11 mouse cellular contexts compared by ENCODE assay signal in the genomic region with DNA sequence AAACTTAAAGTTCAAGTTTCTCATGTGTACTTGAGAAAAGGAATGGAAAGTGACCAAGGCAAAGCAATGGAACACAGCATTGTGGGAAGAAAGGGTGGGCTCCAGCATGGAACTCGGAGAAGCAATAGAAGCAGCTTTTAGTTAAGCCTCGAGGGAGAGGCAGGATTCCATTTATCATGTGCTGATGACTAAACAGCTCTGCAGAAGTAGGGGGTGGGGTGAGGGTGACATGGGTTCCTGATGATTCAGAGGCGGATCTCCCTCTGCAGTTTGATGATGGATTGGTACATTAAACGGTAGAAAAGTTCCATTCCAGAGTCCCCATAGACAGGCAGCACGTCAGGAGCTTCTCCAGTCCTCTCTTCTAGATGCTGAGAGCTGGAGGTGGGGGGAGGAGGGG. TPM values are rescaled to one million over a fixed set of nuclear protein-coding genes. Genes with fewer than 3 reads are reported as not detected.
DNase-seq lines count a peak whose midpoint lies in the region; ATAC-seq and TF ChIP-seq lines count a peak whose summit lies in the region.
"Had no signal": no experiment of that assay in that cellular context is flagged by ENCODE, and none has a peak within 500 bp of the region (broad histone marks: within the 10 kb centered on the region; RNA-seq: fewer than 3 reads in every experiment).

No protein-coding gene starts in this region.

- WGBS in hindbrain, postnatal 0 days = 58% methylated on average over 5 of the region's 5 CpGs
- WGBS in hindbrain, embryonic 12.5 days = 50% methylated on average over 5 of the region's 5 CpGs

- H3K4me3 ChIP-seq in hindbrain, postnatal 0 days (ENCODE audit: low read length) = no peak overlapping the region
- H3K4me3 ChIP-seq in hindbrain, embryonic 12.5 days = no peak overlapping the region
- H3K4me3 ChIP-seq: limb, embryonic 12.5 days; midbrain, embryonic 10.5 days had no signal

- no peak overlapping the region for H3K27ac ChIP-seq in hindbrain, postnatal 0 days
- H3K27ac ChIP-seq in hindbrain, embryonic 12.5 days = no peak overlapping the region
- H3K27ac ChIP-seq: limb, embryonic 12.5 days; midbrain, embryonic 10.5 days had no signal

- no peak for TF ChIP-seq CTCF in hindbrain, postnatal 0 days (IDR thresholded peaks at IDR 0.05; ENCODE audit: low read depth)

- no peaks in the 10 kb centered on the region for H3K4me1 ChIP-seq in hindbrain, postnatal 0 days (ENCODE audit: insufficient read depth, low read length)
- H3K4me1 ChIP-seq in hindbrain, embryonic 12.5 days = no peaks in the 10 kb centered on the region
- H3K4me1 ChIP-seq: midbrain, embryonic 10.5 days had no signal

- no peak for ATAC-seq in hindbrain, postnatal 0 days
- no peak for ATAC-seq in hindbrain, embryonic 12.5 days (ENCODE audit: low FRiP score)

- DNase-seq in hindbrain, postnatal 0 days (ENCODE audit: low spot score) = peak; percentile 12
- peak; percentile 19 to 30 for DNase-seq in urinary bladder, postnatal 36 days (ENCODE audit: low spot score in 2 of 2)
- DNase-seq in urinary bladder, postnatal 25 days (ENCODE audit: low spot score) = no peak
- DNase-seq in adrenal gland, postnatal 25 days = peak; percentile 39
- peak; percentile 14 for DNase-seq in yolk sac, embryonic 10.5 days (ENCODE audit: low spot score)
- no peak for DNase-seq in thymus, postnatal 10 days (ENCODE audit: low spot score in 2 of 2)
- DNase-seq in testis, postnatal 14 days (ENCODE audit: low spot score) = no peak
- DNase-seq: lung, embryonic 14.5 days had no signal

- no peaks in the 10 kb centered on the region for H3K27me3 ChIP-seq in hindbrain, postnatal 0 days (ENCODE audit: insufficient read depth, low read length)
- no peaks in the 10 kb centered on the region for H3K27me3 ChIP-seq in hindbrain, embryonic 12.5 days
- H3K27me3 ChIP-seq: limb, embryonic 12.5 days had no signal

- H3K4me2 ChIP-seq in hindbrain, postnatal 0 days (ENCODE audit: low read depth, low read length) = no peak overlapping the region
- H3K4me2 ChIP-seq in hindbrain, embryonic 12.5 days (replicated peaks) = no peak overlapping the region
- H3K4me2 ChIP-seq: limb, embryonic 12.5 days; lung, embryonic 14.5 days had no signal

- H3K9ac ChIP-seq in hindbrain, postnatal 0 days (replicated peaks; ENCODE audit: low read length) = no peak overlapping the region
- no peak overlapping the region for H3K9ac ChIP-seq in hindbrain, embryonic 12.5 days
- H3K9ac ChIP-seq: limb, embryonic 12.5 days; lung, embryonic 14.5 days had no signal

- no peaks in the 10 kb centered on the region for H3K36me3 ChIP-seq in hindbrain, postnatal 0 days (ENCODE audit: insufficient read depth, low read length)
- H3K36me3 ChIP-seq in hindbrain, embryonic 12.5 days = no peaks in the 10 kb centered on the region
- H3K36me3 ChIP-seq: limb, embryonic 12.5 days; midbrain, embryonic 10.5 days had no signal

- no peaks in the 10 kb centered on the region for H3K9me3 ChIP-seq in hindbrain, postnatal 0 days (ENCODE audit: low read length)
- no peaks in the 10 kb centered on the region for H3K9me3 ChIP-seq in hindbrain, embryonic 12.5 days (replicated peaks)
- H3K9me3 ChIP-seq: limb, embryonic 12.5 days; midbrain, embryonic 10.5 days had no signal

RNA-seq across cellular contexts. Expression of gene Tmem158, which starts 48.5 kb away (rescaled TPM):
- total RNA-seq in hindbrain, postnatal 0 days (2014; rRNA removed) = 153 and 182 TPM in 2 replicates
- 46.1 and 51.6 TPM in 2 replicates for polyA plus RNA-seq in hindbrain, postnatal 0 days (2015; fragmentation: Nextera tagmentation; extraction: Ambion mirVana)
- polyA plus RNA-seq in hindbrain, embryonic 12.5 days (2016; fragmentation: Nextera tagmentation; extraction: Ambion mirVana) = 17.6 and 18.5 TPM in 2 replicates
- total RNA-seq in adrenal gland, postnatal 25 days (2021) = 7.9 and 9.5 TPM in 2 replicates

RNA-seq across cellular contexts. Expression of gene Lars2, which starts 57.7 kb away (rescaled TPM):
- total RNA-seq in hindbrain, postnatal 0 days (2014; rRNA removed) = 18.8 and 32.4 TPM in 2 replicates
- 956 and 1,072 TPM in 2 replicates for polyA plus RNA-seq in hindbrain, postnatal 0 days (2015; fragmentation: Nextera tagmentation; extraction: Ambion mirVana)
- polyA plus RNA-seq in hindbrain, embryonic 12.5 days (2016; fragmentation: Nextera tagmentation; extraction: Ambion mirVana) = 898 and 1,119 TPM in 2 replicates
- 68.1 and 42,328 TPM in 2 replicates for total RNA-seq in adrenal gland, postnatal 25 days (2021)

Comparison
In these comparisons a context has a peak if more than half of its experiments do, and no peak if none do; other contexts are left out.
1. DNase-seq: peak in hindbrain, postnatal 0 days (single experiment), urinary bladder, postnatal 36 days (2 of 2), adrenal gland, postnatal 25 days (single experiment) and yolk sac, embryonic 10.5 days (single experiment); none in urinary bladder, postnatal 25 days (single experiment), thymus, postnatal 10 days (0 of 2) and testis, postnatal 14 days (single experiment).
2. RNA of gene Tmem158, which starts 48.5 kb away (total RNA-seq): 153 to 182 TPM in hindbrain, postnatal 0 days; 7.9 to 9.5 TPM in adrenal gland, postnatal 25 days; every median in the first group is over 10 times any median in the second.